Mouse (Mus musculus): ENCODE data around the gene Grik3. TPM values are rescaled to one million over a fixed set of nuclear protein-coding genes. Genes with fewer than 3 reads are reported as not detected.
A peak's percentile ranks its signal among the peaks of the same experiment; 100 is the strongest.
"Not testable (repeated sequence)": the region's sequence is repeated elsewhere in the genome, so short reads cannot be mapped to it uniquely, and the experiment has no call there.

The Grik3 gene
- total RNA-seq, 2 experiments from 2014 or later: 0.79 to 0.81 TPM

DNA sequence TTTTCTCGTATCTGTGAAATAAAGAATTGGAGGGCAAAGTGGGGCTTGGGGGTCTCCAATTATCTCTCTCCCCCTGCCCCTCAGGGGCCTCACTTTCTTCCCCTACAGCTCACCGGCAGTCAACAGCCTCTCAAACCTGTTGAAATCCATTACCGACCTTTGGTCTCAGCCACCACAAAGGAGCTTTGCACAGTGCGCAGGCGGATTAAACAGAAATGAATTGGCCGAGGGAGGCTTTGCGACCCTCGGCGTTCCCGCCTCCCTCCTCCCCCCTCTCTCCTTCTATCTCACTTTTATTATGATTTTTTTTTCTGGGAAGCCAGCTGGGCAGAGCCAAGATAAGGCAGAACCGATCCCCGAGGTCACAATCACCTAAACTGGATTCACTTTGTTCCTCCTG is 97.1 kb downstream of the Grik3 start:
- no peak for DNase-seq (ENCODE audit: low spot score in 2 of 2)

DNA sequence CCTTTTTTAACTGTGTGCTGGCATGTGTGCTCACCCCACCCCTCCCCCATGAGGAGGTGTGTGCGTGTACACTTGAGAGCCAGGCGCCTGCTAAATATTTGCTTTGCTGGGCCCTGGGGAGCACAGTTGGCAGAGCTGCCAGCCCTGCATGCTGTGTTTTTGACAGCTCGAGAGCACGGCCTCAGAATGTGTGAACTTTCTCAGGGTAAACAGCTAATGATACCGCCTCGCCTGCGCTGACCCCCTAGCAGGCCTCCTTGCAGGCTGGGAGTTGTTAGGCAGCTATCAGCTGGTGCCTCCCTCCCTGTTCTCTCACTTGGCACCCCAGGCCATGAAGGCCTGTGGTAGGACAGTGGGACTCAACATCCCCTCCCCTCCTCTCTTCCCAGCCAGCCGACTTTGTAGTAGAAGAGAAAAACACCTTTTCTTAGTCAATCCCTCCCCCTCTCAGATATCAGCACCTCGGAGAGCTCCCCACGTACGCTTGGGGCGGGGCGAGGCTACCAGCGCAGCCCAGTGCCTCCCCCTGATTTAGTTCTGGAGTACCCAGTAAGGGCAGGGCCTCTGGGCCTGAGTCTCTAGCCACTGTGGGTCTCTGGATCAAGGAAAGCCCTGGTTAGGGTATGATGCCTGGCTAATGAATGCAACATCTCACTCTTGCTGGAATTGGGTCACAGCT is 99.9 kb downstream of the Grik3 start:
- DNase-seq (ENCODE audit: low spot score in 2 of 2): peak; percentile 11 to 27

DNA sequence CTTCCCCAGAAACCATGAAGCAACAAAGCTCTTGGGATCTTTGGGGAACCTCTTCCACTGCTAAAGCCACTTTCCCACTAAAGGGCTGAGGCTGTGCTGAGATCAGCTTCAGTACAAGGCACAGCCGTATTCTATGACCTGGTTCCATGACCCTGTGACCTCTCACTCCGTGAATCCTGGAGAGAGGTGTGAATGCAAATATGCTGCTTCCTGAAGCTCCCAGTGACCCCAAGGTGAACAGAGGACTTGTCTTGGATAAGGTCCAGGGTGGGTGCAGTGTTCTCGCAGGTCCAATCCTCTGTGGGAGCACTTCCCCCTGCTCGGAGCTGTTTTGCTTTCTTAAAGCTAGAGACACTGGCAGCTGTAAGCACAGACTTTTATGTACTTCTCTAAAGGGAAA is 102.2 kb downstream of the Grik3 start:
- DNase-seq (ENCODE audit: low spot score in 2 of 2): no peak

GRCm38 (mm10) chr4:125595011-125595410 is 104.5 kb downstream of the Grik3 start:
- DNase-seq (ENCODE audit: low spot score in 2 of 2): no peak

- DNase-seq (ENCODE audit: low spot score in 2 of 2): no peak
Measured at GRCm38 (mm10) chr4:125598677-125599076, 108.2 kb downstream of the Grik3 start.

- DNase-seq (ENCODE audit: low spot score in 2 of 2): no peak
Measured at GRCm38 (mm10) chr4:125599510-125600005, 109.1 kb downstream of the Grik3 start.

- no peak for DNase-seq (ENCODE audit: low spot score in 2 of 2)
Measured at GRCm38 (mm10) chr4:125600642-125601041, 110.1 kb downstream of the Grik3 start.

DNA sequence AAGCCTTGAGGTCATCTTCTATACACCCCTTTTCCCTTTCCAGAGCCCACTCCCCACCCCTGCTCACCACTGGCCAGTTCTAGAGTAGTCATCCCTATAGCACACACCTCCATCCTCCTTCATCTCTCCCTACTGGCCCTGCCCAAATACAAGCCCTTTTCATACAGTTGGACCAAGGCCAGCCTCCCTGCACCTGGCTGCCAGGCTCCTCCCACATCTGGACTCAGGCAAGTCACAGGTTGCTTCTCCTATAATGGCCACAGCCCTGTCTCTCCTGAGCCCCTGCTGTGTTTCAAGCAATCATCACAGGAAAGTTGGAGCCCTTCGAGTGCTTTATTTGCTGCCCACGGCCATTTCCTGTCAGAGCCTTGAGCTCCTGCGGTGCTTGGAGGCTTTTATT is 110.8 kb downstream of the Grik3 start:
- DNase-seq (ENCODE audit: low spot score in 2 of 2): no peak

DNA sequence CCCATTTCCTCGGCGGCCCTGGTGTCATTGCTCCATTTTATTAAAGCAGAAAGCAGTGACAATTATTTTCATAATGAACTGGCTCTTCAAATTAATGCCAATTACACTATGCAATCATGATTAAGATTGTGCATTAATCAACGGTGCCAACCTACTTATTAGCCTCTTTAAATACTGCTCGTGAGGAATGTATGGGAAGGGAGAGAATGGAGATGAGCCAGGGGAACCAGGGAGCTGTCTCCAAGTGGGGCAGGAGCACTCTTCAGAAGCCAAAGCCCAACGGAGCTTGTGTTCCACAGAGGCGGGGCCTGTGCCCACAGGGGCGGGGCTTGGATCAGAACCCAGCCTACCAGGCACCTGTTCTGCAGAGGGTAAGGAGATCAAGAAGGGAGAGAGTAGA is 114.0 kb downstream of the Grik3 start:
- no peak for DNase-seq (ENCODE audit: low spot score in 2 of 2)

DNA sequence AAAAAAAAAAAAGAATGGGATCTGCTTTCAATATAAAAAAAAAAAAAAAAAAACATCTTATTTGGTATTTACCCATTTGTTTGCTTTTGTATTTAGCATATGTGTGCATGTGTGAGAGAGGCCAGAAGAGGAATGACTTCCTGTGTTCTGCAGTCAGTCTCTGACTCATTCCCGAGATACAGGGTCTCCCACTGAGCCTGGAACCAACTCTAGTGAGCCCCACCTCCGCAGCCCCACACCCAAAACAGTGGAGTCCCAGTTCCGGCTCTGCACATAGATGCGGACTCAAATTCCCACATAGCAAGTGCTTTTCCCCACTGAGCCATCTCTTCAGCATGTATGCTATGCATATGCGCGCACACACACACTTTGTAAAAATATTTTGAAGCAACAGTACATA is 115.6 kb downstream of the Grik3 start:
- DNase-seq (ENCODE audit: low spot score in 2 of 2): no peak

DNA sequence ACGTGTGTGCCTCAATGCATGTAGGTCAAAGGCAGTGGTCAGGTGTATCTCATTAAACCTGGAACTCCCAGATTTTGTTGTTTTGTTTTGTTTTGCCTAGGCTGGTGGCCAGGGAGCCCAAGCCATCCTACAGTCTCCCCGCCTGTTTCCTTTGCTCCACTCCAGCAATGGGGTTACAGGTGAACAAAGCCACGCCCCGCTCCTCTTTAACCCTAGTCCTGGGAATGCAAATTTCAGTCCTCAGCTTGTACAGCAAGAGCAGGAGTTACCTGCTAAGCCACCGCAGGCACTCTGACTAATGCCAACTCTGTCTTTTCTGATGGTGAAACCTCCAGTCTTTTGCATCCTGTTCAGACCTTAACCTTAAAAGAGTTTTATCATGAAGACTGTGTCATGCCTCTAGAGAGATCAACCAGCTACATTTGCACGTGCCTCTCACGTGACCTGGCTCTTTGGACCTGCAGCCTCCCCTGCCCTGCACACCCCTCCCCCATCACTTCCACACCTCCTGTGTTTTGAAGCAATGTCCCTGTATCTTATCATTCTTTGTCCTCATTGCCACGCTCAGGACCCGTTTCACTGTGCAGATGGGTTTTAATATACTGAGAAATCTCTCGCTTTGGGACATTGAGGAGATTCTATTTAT is 117.0 kb downstream of the Grik3 start:
- no peak for DNase-seq (ENCODE audit: low spot score in 2 of 2)

DNA sequence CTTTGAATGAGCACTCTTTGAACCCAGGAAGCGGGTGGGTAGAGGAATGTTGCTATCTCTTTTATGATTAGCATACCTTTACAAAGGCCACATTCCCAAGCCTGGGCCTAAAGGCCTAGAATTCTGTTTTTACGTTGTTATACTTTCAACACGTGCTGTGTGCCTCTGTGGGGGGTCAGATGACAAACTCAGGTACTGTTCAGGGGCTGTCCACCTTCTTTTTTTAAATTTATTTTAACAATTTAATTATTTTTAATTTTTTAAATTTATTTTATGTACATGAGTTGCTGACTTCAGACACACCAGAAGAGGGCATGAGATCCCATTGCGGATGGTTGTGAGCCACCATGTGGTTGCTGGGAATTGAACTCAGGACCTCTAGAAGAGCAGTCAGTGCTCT is 118.4 kb downstream of the Grik3 start:
- DNase-seq (ENCODE audit: low spot score in 2 of 2): not testable (repeated sequence)

GRCm38 (mm10) chr4:125609320-125610306 is 119.1 kb downstream of the Grik3 start:
- no peak for DNase-seq (ENCODE audit: low spot score in 2 of 2)

- no peak for DNase-seq (ENCODE audit: low spot score in 2 of 2)
Measured at GRCm38 (mm10) chr4:125617851-125618250, 127.4 kb downstream of the Grik3 start.

- DNase-seq (ENCODE audit: low spot score in 2 of 2): no peak
Measured at GRCm38 (mm10) chr4:125618524-125619320, 128.2 kb downstream of the Grik3 start.

GRCm38 (mm10) chr4:125624885-125625678 is 134.6 kb downstream of the Grik3 start:
- DNase-seq (ENCODE audit: low spot score in 2 of 2): no peak

DNA sequence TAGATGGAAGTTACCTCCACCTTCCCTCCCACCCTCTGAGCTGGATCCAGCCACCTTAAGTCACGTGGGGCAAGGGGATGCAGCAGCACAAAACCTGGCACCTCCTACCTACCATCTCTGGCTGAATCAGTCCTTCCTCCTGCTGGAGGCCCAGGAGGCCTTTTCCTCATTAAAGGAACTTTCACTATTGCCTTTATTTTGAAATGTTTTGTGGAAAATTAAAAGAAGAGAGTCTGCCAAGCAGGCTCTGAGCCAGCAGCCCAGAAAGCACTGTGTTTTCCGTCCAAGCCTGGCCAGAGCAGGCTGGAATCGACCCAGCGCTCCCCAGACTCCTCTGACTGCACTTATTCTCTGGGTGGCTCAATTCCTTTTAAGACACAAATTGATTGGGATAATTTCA is 139.0 kb downstream of the Grik3 start:
- DNase-seq (ENCODE audit: low spot score in 2 of 2): no peak

DNA sequence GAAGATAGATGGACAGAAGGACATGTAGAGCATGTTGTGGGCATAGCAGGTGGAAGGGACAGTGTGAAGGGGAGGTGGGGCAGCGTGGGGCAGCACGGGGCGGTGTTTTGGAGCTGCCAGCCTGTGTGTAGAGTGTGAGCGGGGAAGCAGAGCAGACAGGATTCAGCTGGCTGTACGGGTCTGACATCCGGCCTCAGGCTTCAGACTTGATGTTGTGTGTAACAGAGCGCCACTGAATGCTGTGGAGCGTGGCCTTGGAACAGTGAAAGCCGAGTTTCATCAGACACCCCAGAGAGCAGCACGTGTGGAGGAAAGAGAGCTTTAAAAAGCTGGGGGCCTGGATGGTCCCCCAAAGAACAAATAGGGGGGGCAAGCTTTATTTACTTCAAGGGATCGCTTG is 144.5 kb downstream of the Grik3 start:
- no peak for DNase-seq (ENCODE audit: low spot score in 2 of 2)

DNA sequence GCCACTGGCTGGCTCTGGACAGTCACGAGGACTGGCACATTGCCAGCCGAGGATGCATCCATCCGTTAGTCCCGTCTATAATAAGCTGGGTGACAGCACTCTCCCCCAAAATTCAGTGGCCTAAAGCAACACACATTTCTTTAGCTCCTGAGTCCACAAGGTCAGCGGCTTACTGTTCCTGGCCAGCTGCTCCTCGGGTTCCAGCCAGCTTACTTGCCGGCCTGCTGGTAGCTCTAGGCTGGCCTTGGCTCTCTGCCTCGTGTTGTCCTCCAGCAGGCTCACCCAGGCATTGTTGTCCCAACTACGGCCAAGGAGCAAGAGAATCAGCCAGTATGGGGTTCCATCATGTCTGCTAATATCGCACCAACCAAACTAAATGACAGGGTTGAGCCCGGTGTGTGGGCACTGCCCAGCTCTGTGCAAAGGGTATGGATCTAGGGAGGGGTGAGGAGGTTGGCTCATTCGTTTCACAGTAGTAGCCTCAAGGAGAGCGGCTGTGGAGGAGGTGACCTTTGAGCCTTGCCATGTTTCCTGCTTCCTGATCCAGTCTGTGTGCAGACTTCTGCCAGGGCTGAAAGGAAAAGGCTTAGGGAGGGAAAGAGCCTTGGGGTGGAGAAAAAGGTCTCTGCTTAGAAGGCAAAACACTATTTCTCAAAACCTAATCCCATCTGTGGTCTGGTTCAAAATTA is 146.3 kb downstream of the Grik3 start:
- DNase-seq (ENCODE audit: low spot score in 2 of 2): peak in 1 of 2 experiments; percentile 27
